Mouse (Mus musculus): Measurements from ENCODE around the gene Smoc1. TPM values are rescaled to one million over a fixed set of nuclear protein-coding genes. Genes with fewer than 3 reads are reported as not detected.

Gene Smoc1
- polyA plus RNA-seq, 1 experiment from 2014 or later, result 7.1 TPM

GRCm38 (mm10) chr12:81233746-81234380 is 207.3 kb downstream of the Smoc1 start:
- H3K9ac ChIP-seq (ENCODE audit: low read length), result no peak overlapping the region
- H3K9me3 ChIP-seq (replicated peaks; ENCODE audit: control insufficient read depth, low read length), result no peaks in the 10 kb centered on the region
- no peaks in the 10 kb centered on the region for H3K36me3 ChIP-seq (ENCODE audit: control insufficient read depth, insufficient read depth, low read length)
- DNase-seq (ENCODE audit: low spot score), result no peak
- 95% methylated on average over 1 of the region's 1 CpGs for WGBS
- no peak overlapping the region for H3K27ac ChIP-seq (ENCODE audit: low read depth, low read length)
- H3K27me3 ChIP-seq (replicated peaks; ENCODE audit: control insufficient read depth, insufficient read depth, low read length), result no peaks in the 10 kb centered on the region
- no peak overlapping the region for H3K4me2 ChIP-seq (ENCODE audit: low read length)
- no peaks in the 10 kb centered on the region for H3K4me1 ChIP-seq (ENCODE audit: control insufficient read depth, insufficient read depth, low read length)
- H3K4me3 ChIP-seq (ENCODE audit: low read depth, low read length), result no peak overlapping the region
- ATAC-seq, result no peak

GRCm38 (mm10) chr12:81235456-81236330 is 209.1 kb downstream of the Smoc1 start:
- Histone ChIP-seq H3K27ac (ENCODE audit: low read depth, low read length) (no peak overlapping the region), H3K4me3 (ENCODE audit: low read depth, low read length) (no peak overlapping the region), H3K4me1 (ENCODE audit: control insufficient read depth, insufficient read depth, low read length) (no peaks in the 10 kb centered on the region), H3K27me3 (replicated peaks; ENCODE audit: control insufficient read depth, insufficient read depth, low read length) (no peaks in the 10 kb centered on the region), H3K9ac (ENCODE audit: low read length) (no peak overlapping the region), H3K36me3 (ENCODE audit: control insufficient read depth, insufficient read depth, low read length) (no peaks in the 10 kb centered on the region), H3K9me3 (replicated peaks; ENCODE audit: control insufficient read depth, low read length) (no peaks in the 10 kb centered on the region), H3K4me2 (ENCODE audit: low read length) (no peak overlapping the region)
- no peak for ATAC-seq
- no peak for DNase-seq (ENCODE audit: low spot score)
- 90% methylated on average over 10 of the region's 10 CpGs for WGBS

Small RNA genes within 50 kb of the gene (microRNA-seq; reads per million reads assigned to microRNA genes)
- 2.8 reads per million, percentile 16 among the genes with 10 or more reads in this experiment for gene Mir3067

Other genes starting within 250 kb of the Smoc1 start
- gene Susd6, start 236.3 kb upstream of the Smoc1 start, polyA plus RNA-seq (2014; fragmentation: Nextera tagmentation; extraction: Ambion mirVana), result 11.7 and 13.4 TPM in 2 replicates
- gene Srsf5, start 81.3 kb upstream of the Smoc1 start, polyA plus RNA-seq (2014; fragmentation: Nextera tagmentation; extraction: Ambion mirVana), result 245 and 274 TPM in 2 replicates
- gene Slc10a1, start 58.1 kb upstream of the Smoc1 start, polyA plus RNA-seq (2014; fragmentation: Nextera tagmentation; extraction: Ambion mirVana), result 0.10 and 0.22 TPM in 2 replicates